In genomic region chr8:119208567-119208966, GRCm38 (mm10) we compare ENCODE assay signal across 21 mouse cellular contexts.
A peak's percentile ranks its signal among the peaks of the same experiment; 100 is the strongest.
DNase-seq lines count a peak whose midpoint lies in the region; ATAC-seq and TF ChIP-seq lines count a peak whose summit lies in the region.
"Had no signal": no experiment of that assay in that cellular context is flagged by ENCODE, and none has a peak within 500 bp of the region (broad histone marks: within the 10 kb centered on the region; RNA-seq: fewer than 3 reads in every experiment).

No protein-coding gene starts in this region.

- TF ChIP-seq CTCF in midbrain, postnatal 0 days (IDR thresholded peaks at IDR 0.05) = no peak

- no peak overlapping the region for H3K27ac ChIP-seq in midbrain, embryonic 11.5 days (ENCODE audit: low read depth, low read length)
- H3K27ac ChIP-seq in midbrain, postnatal 0 days (ENCODE audit: low read depth, low read length) = no peak overlapping the region
- H3K27ac ChIP-seq in neural tube, embryonic 15.5 days (replicated peaks) = peak overlapping the region; percentile 45; the same call in 1 of the 2 replicates

- H3K9me3 ChIP-seq in midbrain, embryonic 11.5 days (ENCODE audit: control insufficient read depth, low read length) = peaks cover 4% of the 10 kb centered on the region; the same call in 1 of the 2 replicates
- H3K9me3 ChIP-seq in midbrain, postnatal 0 days (ENCODE audit: low read length) = no peaks in the 10 kb centered on the region
- H3K9me3 ChIP-seq in neural tube, embryonic 15.5 days (replicated peaks) = no peaks in the 10 kb centered on the region

- 0 out of 2 replicates have a peak, but pooled peaks have one; percentile 9 for ATAC-seq in frontal cortex, adult (ENCODE audit: low TSS enrichment)
- ATAC-seq in midbrain, embryonic 11.5 days (ENCODE audit: low FRiP score) = no peak
- ATAC-seq in midbrain, postnatal 0 days (ENCODE audit: low FRiP score) = no peak
- ATAC-seq in neural tube, embryonic 15.5 days (ENCODE audit: low FRiP score) = no peak
- ATAC-seq: activated CD4-positive, CD25-positive, alpha-beta regulatory T cell, adult 4 months; CD4-positive, CD25-positive, alpha-beta regulatory T cell, adult 4 months; Patski had no signal

- 93% methylated on average over 9 of the region's 9 CpGs for WGBS in midbrain, embryonic 11.5 days
- 81% methylated on average over 9 of the region's 9 CpGs for WGBS in midbrain, postnatal 0 days
- WGBS in neural tube, embryonic 15.5 days = 63% methylated on average over 9 of the region's 9 CpGs

- no peak for DNase-seq in frontal cortex, postnatal 25 days (ENCODE audit: low spot score in 2 of 2)
- peak; percentile 59 for DNase-seq in midbrain, embryonic 11.5 days (ENCODE audit: low spot score, missing footprints)
- DNase-seq in midbrain, postnatal 0 days (ENCODE audit: low spot score) = no peak
- DNase-seq in neural tube, embryonic 10.5 days (ENCODE audit: extremely low spot score, low spot score) = no peak
- DNase-seq: adrenal gland, adult 2 months; adrenal gland, adult 8-10 months; adrenal gland, postnatal 10 days; adrenal gland, postnatal 14 days; adrenal gland, postnatal 25 days; adrenal gland, postnatal 36 days; B cell, adult 2 months; cerebellum, adult 11 months; cerebellum, adult 11-12 months; cerebellum, adult 18-20 months had no signal

- H3K4me2 ChIP-seq in midbrain, embryonic 11.5 days = no peak overlapping the region
- H3K4me2 ChIP-seq in midbrain, postnatal 0 days (ENCODE audit: low read depth, low read length, poor library complexity, severe bottlenecking) = no peak overlapping the region
- H3K4me2 ChIP-seq in neural tube, embryonic 15.5 days = no peak overlapping the region

- no peak overlapping the region for H3K4me3 ChIP-seq in midbrain, embryonic 11.5 days (ENCODE audit: low read depth, low read length)
- H3K4me3 ChIP-seq in midbrain, postnatal 0 days (ENCODE audit: low read depth, low read length) = no peak overlapping the region
- H3K4me3 ChIP-seq in neural tube, embryonic 15.5 days (replicated peaks) = no peak overlapping the region

- no peak overlapping the region for H3K9ac ChIP-seq in midbrain, embryonic 11.5 days (ENCODE audit: low read length)
- no peak overlapping the region for H3K9ac ChIP-seq in midbrain, postnatal 0 days (replicated peaks; ENCODE audit: low read length, poor library complexity, severe bottlenecking)
- H3K9ac ChIP-seq in neural tube, embryonic 15.5 days (replicated peaks) = no peak overlapping the region

- H3K36me3 ChIP-seq in midbrain, embryonic 11.5 days (ENCODE audit: control insufficient read depth, insufficient read depth, low read length) = no peaks in the 10 kb centered on the region
- H3K36me3 ChIP-seq in midbrain, postnatal 0 days (ENCODE audit: insufficient read depth, low read length) = no peaks in the 10 kb centered on the region
- no peaks in the 10 kb centered on the region for H3K36me3 ChIP-seq in neural tube, embryonic 15.5 days
- H3K36me3 ChIP-seq: G1E had no signal

- no peaks in the 10 kb centered on the region for H3K27me3 ChIP-seq in midbrain, embryonic 11.5 days (ENCODE audit: control insufficient read depth, insufficient read depth, low read length)
- no peaks in the 10 kb centered on the region for H3K27me3 ChIP-seq in midbrain, postnatal 0 days (ENCODE audit: insufficient read depth, low read length)
- H3K27me3 ChIP-seq in neural tube, embryonic 15.5 days (replicated peaks) = no peaks in the 10 kb centered on the region
- H3K27me3 ChIP-seq: CH12.LX, Patski had no signal

- H3K4me1 ChIP-seq in midbrain, embryonic 11.5 days (ENCODE audit: control insufficient read depth, insufficient read depth, low read length) = no peaks in the 10 kb centered on the region
- no peaks in the 10 kb centered on the region for H3K4me1 ChIP-seq in midbrain, postnatal 0 days (ENCODE audit: insufficient read depth, low read length)
- peaks cover 26% of the 10 kb centered on the region for H3K4me1 ChIP-seq in neural tube, embryonic 15.5 days
